Mouse (Mus musculus) stomach, embryonic 15.5 days (tissue): ENCODE measurements around the gene Syt1. TPM values are rescaled to one million over a fixed set of nuclear protein-coding genes. Genes with fewer than 3 reads are reported as not detected.

ENCODE experiments used
- ATAC-seq: fragments of 200-750 bp; cut with Nextera tagmentation; 2 replicates; pipeline ENCODE4 v1.8.0; 2017; ENCODE audit warnings: low read depth, moderate number of reproducible peaks, moderate TSS enrichment; ENCODE audit not compliant: insufficient read depth, low FRiP score
- H3K27ac ChIP-seq: fragments of 300-500 bp; sonication (generic); 2 replicates; pipeline ENCODE4 v1.5.1; 2015; ENCODE audit warnings: mild to moderate bottlenecking, inconsistent platforms
- H3K27me3 ChIP-seq: fragments of 300-500 bp; sonication (generic); replicated peaks from 2 replicates; pipeline ENCODE4 v1.6.1; 2015; ENCODE audit warnings: inconsistent platforms
- H3K36me3 ChIP-seq: fragments of 300-500 bp; sonication (generic); 2 replicates; pipeline ENCODE4 v1.6.1; 2015; ENCODE audit warnings: inconsistent platforms
- H3K4me1 ChIP-seq: fragments of 300-500 bp; sonication (generic); 2 replicates; pipeline ENCODE4 v1.6.1; 2015; ENCODE audit warnings: inconsistent platforms
- H3K4me2 ChIP-seq: fragments of 300-500 bp; sonication (generic); 2 replicates; pipeline ENCODE4 v1.6.1; 2015; ENCODE audit warnings: mild to moderate bottlenecking, inconsistent platforms
- H3K4me3 ChIP-seq: fragments of 300-500 bp; sonication (generic); replicated peaks from 2 replicates; pipeline ENCODE4 v1.5.1; 2015; ENCODE audit warnings: inconsistent platforms
- H3K9ac ChIP-seq: fragments of 300-500 bp; sonication (generic); 2 replicates; pipeline ENCODE4 v1.6.1; 2015; ENCODE audit warnings: inconsistent platforms
- H3K9me3 ChIP-seq: fragments of 300-500 bp; sonication (generic); 2 replicates; pipeline ENCODE4 v1.6.1; 2016; ENCODE audit warnings: inconsistent platforms
- WGBS: fragments of 180-500 bp; shearing (Covaris S2); methylation state at CpG from one replicate; pipeline ENCODE4 v1.1.7; 2015; 5-methylcytosine and 5-hydroxymethylcytosine counted together
- polyA plus RNA-seq: library from polyadenylated mRNA; unstranded; fragments of >200 nt; fragmentation: Nextera tagmentation; extraction: Ambion mirVana; gene quantifications from 2 replicates; pipeline ENCODE4 v1.2.1, GENCODE M21; 2015

Gene Syt1
- polyA plus RNA-seq, 1 experiment from 2014 or later, result 7.2 TPM

- no peak for ATAC-seq
- Histone ChIP-seq H3K9ac (no peak overlapping the region), H3K27me3 (no peaks in the 10 kb centered on the region), H3K36me3 (no peaks in the 10 kb centered on the region), H3K4me1 (no peaks in the 10 kb centered on the region), H3K4me2 (no peak overlapping the region), H3K4me3 (no peak overlapping the region), H3K9me3 (no peaks in the 10 kb centered on the region), H3K27ac (no peak overlapping the region)
- WGBS, result 63% methylated on average over 10 of the region's 10 CpGs
These were observed 73.8 kb downstream of the Syt1 start for GRCm38 (mm10) chr10:108936838-108937430.

- WGBS, result 59% methylated on average over 3 of the region's 3 CpGs
- ATAC-seq, result no peak
- Histone ChIP-seq H3K36me3 (no peaks in the 10 kb centered on the region), H3K9ac (no peak overlapping the region), H3K27ac (no peak overlapping the region), H3K4me1 (no peaks in the 10 kb centered on the region), H3K4me3 (no peak overlapping the region), H3K4me2 (no peak overlapping the region), H3K9me3 (no peaks in the 10 kb centered on the region), H3K27me3 (no peaks in the 10 kb centered on the region)
These were observed 80.5 kb downstream of the Syt1 start for GRCm38 (mm10) chr10:108930299-108930698.

- Histone ChIP-seq H3K4me3 (no peak overlapping the region), H3K4me2 (no peak overlapping the region), H3K27me3 (no peaks in the 10 kb centered on the region), H3K36me3 (no peaks in the 10 kb centered on the region), H3K4me1 (no peaks in the 10 kb centered on the region), H3K9ac (no peak overlapping the region), H3K9me3 (no peaks in the 10 kb centered on the region), H3K27ac (no peak overlapping the region)
- WGBS, result 59% methylated on average over 6 of the region's 6 CpGs
- ATAC-seq, result no peak
These were observed 81.1 kb downstream of the Syt1 start for GRCm38 (mm10) chr10:108929676-108930075.

GRCm38 (mm10) chr10:108905264-108905663, 105.5 kb downstream of the Syt1 start:
- no peaks in the 10 kb centered on the region for H3K27me3 ChIP-seq
- no peak overlapping the region for H3K4me2 ChIP-seq
- no peaks in the 10 kb centered on the region for H3K4me1 ChIP-seq
- 84% methylated on average over 1 of the region's 1 CpGs for WGBS
- no peak for ATAC-seq
- H3K9me3 ChIP-seq, result no peaks in the 10 kb centered on the region
- no peak overlapping the region for H3K4me3 ChIP-seq
- no peaks in the 10 kb centered on the region for H3K36me3 ChIP-seq
- no peak overlapping the region for H3K9ac ChIP-seq
- H3K27ac ChIP-seq, result no peak overlapping the region

GRCm38 (mm10) chr10:108904371-108904770, 106.4 kb downstream of the Syt1 start:
- Histone ChIP-seq H3K9me3 (no peaks in the 10 kb centered on the region), H3K4me2 (no peak overlapping the region), H3K4me3 (no peak overlapping the region), H3K9ac (no peak overlapping the region), H3K36me3 (no peaks in the 10 kb centered on the region), H3K27me3 (no peaks in the 10 kb centered on the region), H3K4me1 (no peaks in the 10 kb centered on the region), H3K27ac (no peak overlapping the region)
- no peak for ATAC-seq
- 64% methylated on average over 4 of the region's 4 CpGs for WGBS

- Histone ChIP-seq H3K36me3 (no peaks in the 10 kb centered on the region), H3K27ac (no peak overlapping the region), H3K27me3 (no peaks in the 10 kb centered on the region), H3K9me3 (no peaks in the 10 kb centered on the region), H3K4me1 (no peaks in the 10 kb centered on the region), H3K4me2 (no peak overlapping the region), H3K9ac (no peak overlapping the region), H3K4me3 (no peak overlapping the region)
- no peak for ATAC-seq
- WGBS, result 84% methylated on average over 5 of the region's 5 CpGs
These were observed 114.3 kb downstream of the Syt1 start for GRCm38 (mm10) chr10:108896529-108896928.

- no peak for ATAC-seq
- H3K4me1 ChIP-seq, result no peaks in the 10 kb centered on the region
- H3K9me3 ChIP-seq, result no peaks in the 10 kb centered on the region
- H3K27ac ChIP-seq, result no peak overlapping the region
- no peaks in the 10 kb centered on the region for H3K36me3 ChIP-seq
- H3K4me2 ChIP-seq, result no peak overlapping the region
- no peak overlapping the region for H3K9ac ChIP-seq
- H3K4me3 ChIP-seq, result no peak overlapping the region
- no peaks in the 10 kb centered on the region for H3K27me3 ChIP-seq
- 91% methylated on average over 6 of the region's 6 CpGs for WGBS
These were observed 117.5 kb downstream of the Syt1 start for GRCm38 (mm10) chr10:108893288-108893687.

- Histone ChIP-seq H3K4me3 (no peak overlapping the region), H3K36me3 (no peaks in the 10 kb centered on the region), H3K4me1 (no peaks in the 10 kb centered on the region), H3K4me2 (no peak overlapping the region), H3K27me3 (no peaks in the 10 kb centered on the region), H3K27ac (no peak overlapping the region), H3K9ac (no peak overlapping the region), H3K9me3 (no peaks in the 10 kb centered on the region)
- ATAC-seq, result no peak
- WGBS, result 100% methylated on average over 1 of the region's 1 CpGs
These were observed 118.3 kb downstream of the Syt1 start for GRCm38 (mm10) chr10:108892441-108892840.

GRCm38 (mm10) chr10:108889084-108889483, 121.7 kb downstream of the Syt1 start:
- no peak for ATAC-seq
- H3K36me3 ChIP-seq, result no peaks in the 10 kb centered on the region
- no peak overlapping the region for H3K9ac ChIP-seq
- no peaks in the 10 kb centered on the region for H3K4me1 ChIP-seq
- H3K4me3 ChIP-seq, result no peak overlapping the region
- no peak overlapping the region for H3K27ac ChIP-seq
- no peaks in the 10 kb centered on the region for H3K27me3 ChIP-seq
- H3K9me3 ChIP-seq, result no peaks in the 10 kb centered on the region
- WGBS, result 61% methylated on average over 4 of the region's 4 CpGs
- H3K4me2 ChIP-seq, result no peak overlapping the region

GRCm38 (mm10) chr10:108886781-108887180, 124.0 kb downstream of the Syt1 start:
- no peak overlapping the region for H3K4me2 ChIP-seq
- H3K4me3 ChIP-seq, result no peak overlapping the region
- H3K9ac ChIP-seq, result no peak overlapping the region
- no peaks in the 10 kb centered on the region for H3K4me1 ChIP-seq
- ATAC-seq, result no peak
- H3K36me3 ChIP-seq, result no peaks in the 10 kb centered on the region
- H3K27ac ChIP-seq, result no peak overlapping the region
- no peaks in the 10 kb centered on the region for H3K27me3 ChIP-seq
- no peaks in the 10 kb centered on the region for H3K9me3 ChIP-seq

GRCm38 (mm10) chr10:108885769-108886168, 125.0 kb downstream of the Syt1 start:
- 94% methylated on average over 1 of the region's 1 CpGs for WGBS
- H3K36me3 ChIP-seq, result no peaks in the 10 kb centered on the region
- no peaks in the 10 kb centered on the region for H3K9me3 ChIP-seq
- H3K4me1 ChIP-seq, result no peaks in the 10 kb centered on the region
- H3K27ac ChIP-seq, result no peak overlapping the region
- no peak for ATAC-seq
- no peak overlapping the region for H3K4me2 ChIP-seq
- H3K9ac ChIP-seq, result no peak overlapping the region
- no peak overlapping the region for H3K4me3 ChIP-seq
- H3K27me3 ChIP-seq, result no peaks in the 10 kb centered on the region

- WGBS, result 71% methylated on average over 1 of the region's 1 CpGs
These were observed 126.3 kb downstream of the Syt1 start for GRCm38 (mm10) chr10:108884520-108884919.

GRCm38 (mm10) chr10:108880372-108880771, 130.4 kb downstream of the Syt1 start:
- no peak for ATAC-seq
- Histone ChIP-seq H3K4me3 (no peak overlapping the region), H3K9me3 (no peaks in the 10 kb centered on the region), H3K4me1 (no peaks in the 10 kb centered on the region), H3K27ac (no peak overlapping the region), H3K4me2 (no peak overlapping the region), H3K27me3 (no peaks in the 10 kb centered on the region), H3K36me3 (no peaks in the 10 kb centered on the region), H3K9ac (no peak overlapping the region)
- WGBS, result 94% methylated on average over 2 of the region's 2 CpGs

More at GRCm38 (mm10) chr10:108884520-108884919, 126.3 kb downstream of the Syt1 start:
- Histone ChIP-seq H3K9me3 (no peaks in the 10 kb centered on the region), H3K4me2 (no peak overlapping the region), H3K4me1 (no peaks in the 10 kb centered on the region), H3K36me3 (no peaks in the 10 kb centered on the region), H3K9ac (no peak overlapping the region), H3K27ac (no peak overlapping the region), H3K4me3 (no peak overlapping the region), H3K27me3 (no peaks in the 10 kb centered on the region)
- no peak for ATAC-seq
